Mouse (Mus musculus): ENCODE results near the gene Phb. TPM values are rescaled to one million over a fixed set of nuclear protein-coding genes. Genes with fewer than 3 reads are reported as not detected.

Gene Phb
- polyA plus RNA-seq, 1 experiment: 255 TPM

GRCm38 (mm10) chr11:95709534-95710040, 42.8 kb downstream of the Phb start:
- no peaks in the 10 kb centered on the region for H3K27me3 ChIP-seq (ENCODE audit: control insufficient read depth, insufficient read depth, low read length, poor library complexity, severe bottlenecking)
- H3K4me3 ChIP-seq (ENCODE audit: low read depth, low read length): no peak overlapping the region
- H3K27ac ChIP-seq (ENCODE audit: insufficient read depth, low read length): no peak overlapping the region
- H3K9ac ChIP-seq (ENCODE audit: low read depth, poor library complexity, severe bottlenecking): no peak overlapping the region
- peaks cover 3% of the 10 kb centered on the region for H3K4me1 ChIP-seq (ENCODE audit: control insufficient read depth, insufficient read depth, low read length)
- TF ChIP-seq EP300 (IDR thresholded peaks at IDR 0.05; ENCODE audit: insufficient read depth, low read depth, low read length) (no peak), POLR2A (IDR thresholded peaks at IDR 0.05; ENCODE audit: insufficient read depth, low read length) (no peak), CTCF (IDR thresholded peaks at IDR 0.05; ENCODE audit: low read depth, low read length) (no peak)
- H3K36me3 ChIP-seq (ENCODE audit: control insufficient read depth, insufficient read depth, low read length, poor library complexity, severe bottlenecking): no peaks in the 10 kb centered on the region
- no peaks in the 10 kb centered on the region for H3K9me3 ChIP-seq (replicated peaks; ENCODE audit: control insufficient read depth, insufficient read depth, low read length, poor library complexity, severe bottlenecking)

GRCm38 (mm10) chr11:95710478-95710877, 43.7 kb downstream of the Phb start:
- H3K4me1 ChIP-seq (ENCODE audit: control insufficient read depth, insufficient read depth, low read length): peaks cover 3% of the 10 kb centered on the region
- no peak overlapping the region for H3K27ac ChIP-seq (ENCODE audit: insufficient read depth, low read length)
- no peak overlapping the region for H3K4me3 ChIP-seq (ENCODE audit: low read depth, low read length)
- H3K36me3 ChIP-seq (ENCODE audit: control insufficient read depth, insufficient read depth, low read length, poor library complexity, severe bottlenecking): no peaks in the 10 kb centered on the region
- H3K9ac ChIP-seq (ENCODE audit: low read depth, poor library complexity, severe bottlenecking): no peak overlapping the region
- H3K27me3 ChIP-seq (ENCODE audit: control insufficient read depth, insufficient read depth, low read length, poor library complexity, severe bottlenecking): no peaks in the 10 kb centered on the region
- TF ChIP-seq CTCF (IDR thresholded peaks at IDR 0.05; ENCODE audit: low read depth, low read length) (no peak), EP300 (IDR thresholded peaks at IDR 0.05; ENCODE audit: insufficient read depth, low read depth, low read length) (no peak), POLR2A (IDR thresholded peaks at IDR 0.05; ENCODE audit: insufficient read depth, low read length) (no peak)
- H3K9me3 ChIP-seq (replicated peaks; ENCODE audit: control insufficient read depth, insufficient read depth, low read length, poor library complexity, severe bottlenecking): no peaks in the 10 kb centered on the region

- TF ChIP-seq EP300 (IDR thresholded peaks at IDR 0.05; ENCODE audit: insufficient read depth, low read depth, low read length) (no peak), CTCF (IDR thresholded peaks at IDR 0.05; ENCODE audit: low read depth, low read length) (no peak), POLR2A (IDR thresholded peaks at IDR 0.05; ENCODE audit: insufficient read depth, low read length) (no peak)
- H3K27me3 ChIP-seq (ENCODE audit: control insufficient read depth, insufficient read depth, low read length, poor library complexity, severe bottlenecking): no peaks in the 10 kb centered on the region
- peak overlapping the region; percentile 54 for H3K4me3 ChIP-seq (ENCODE audit: low read depth, low read length)
- peaks cover under 1% of the 10 kb centered on the region for H3K4me1 ChIP-seq (ENCODE audit: control insufficient read depth, insufficient read depth, low read length)
- H3K27ac ChIP-seq (ENCODE audit: insufficient read depth, low read length): peak overlapping the region; percentile 24; the same call in 1 of the 2 replicates
- H3K9ac ChIP-seq (ENCODE audit: low read depth, poor library complexity, severe bottlenecking): peak overlapping the region; percentile 19; the same call in 1 of the 2 replicates
- H3K36me3 ChIP-seq (ENCODE audit: control insufficient read depth, insufficient read depth, low read length, poor library complexity, severe bottlenecking): no peaks in the 10 kb centered on the region
- H3K9me3 ChIP-seq (replicated peaks; ENCODE audit: control insufficient read depth, insufficient read depth, low read length, poor library complexity, severe bottlenecking): no peaks in the 10 kb centered on the region
Observed at GRCm38 (mm10) chr11:95712085-95712562, 45.4 kb downstream of the Phb start.

GRCm38 (mm10) chr11:95712563-95713224, 45.9 kb downstream of the Phb start, which contains the start of gene Zfp652:
Gene Zfp652, plus strand, starts transcription at chr11:95712673.
- Histone ChIP-seq H3K9me3 (replicated peaks; ENCODE audit: control insufficient read depth, insufficient read depth, low read length, poor library complexity, severe bottlenecking) (no peaks in the 10 kb centered on the region), H3K4me1 (ENCODE audit: control insufficient read depth, insufficient read depth, low read length) (no peaks in the 10 kb centered on the region), H3K4me3 (ENCODE audit: low read depth, low read length) (peak within 1 kb of the TSS; percentile 80), H3K9ac (ENCODE audit: low read depth, poor library complexity, severe bottlenecking) (peak within 1 kb of the TSS; percentile 96), H3K27ac (ENCODE audit: insufficient read depth, low read length) (peak within 1 kb of the TSS; percentile 24; the same call in 1 of the 2 replicates), H3K36me3 (ENCODE audit: control insufficient read depth, insufficient read depth, low read length, poor library complexity, severe bottlenecking) (no peaks in the 10 kb centered on the region), H3K27me3 (ENCODE audit: control insufficient read depth, insufficient read depth, low read length, poor library complexity, severe bottlenecking) (no peaks in the 10 kb centered on the region)
- TF ChIP-seq EP300 (IDR thresholded peaks at IDR 0.05; ENCODE audit: insufficient read depth, low read depth, low read length) (0 out of 2 replicates have a peak, but pooled peaks have one; percentile 5), CTCF (IDR thresholded peaks at IDR 0.05; ENCODE audit: low read depth, low read length) (no peak)

GRCm38 (mm10) chr11:95713225-95713810, 46.6 kb downstream of the Phb start:
- Histone ChIP-seq H3K27ac (ENCODE audit: insufficient read depth, low read length) (peak overlapping the region; percentile 3; the same call in 1 of the 2 replicates), H3K4me3 (ENCODE audit: low read depth, low read length) (peak overlapping the region; percentile 80), H3K9ac (ENCODE audit: low read depth, poor library complexity, severe bottlenecking) (peak overlapping the region; percentile 96), H3K27me3 (ENCODE audit: control insufficient read depth, insufficient read depth, low read length, poor library complexity, severe bottlenecking) (no peaks in the 10 kb centered on the region), H3K9me3 (replicated peaks; ENCODE audit: control insufficient read depth, insufficient read depth, low read length, poor library complexity, severe bottlenecking) (no peaks in the 10 kb centered on the region), H3K36me3 (ENCODE audit: control insufficient read depth, insufficient read depth, low read length, poor library complexity, severe bottlenecking) (no peaks in the 10 kb centered on the region), H3K4me1 (ENCODE audit: control insufficient read depth, insufficient read depth, low read length) (no peaks in the 10 kb centered on the region)
- TF ChIP-seq CTCF (IDR thresholded peaks at IDR 0.05; ENCODE audit: low read depth, low read length) (no peak), EP300 (IDR thresholded peaks at IDR 0.05; ENCODE audit: insufficient read depth, low read depth, low read length) (no peak), POLR2A (IDR thresholded peaks at IDR 0.05; ENCODE audit: insufficient read depth, low read length) (no peak)

Data from ES-Bruce4 (cell line).